Mouse (Mus musculus) layer of hippocampus, adult 18-20 months (tissue): ENCODE measurements around the gene Gnptab. TPM values are rescaled to one million over a fixed set of nuclear protein-coding genes. Genes with fewer than 3 reads are reported as not detected.

ENCODE experiments used
- DNase-seq, 2 experiments: peaks; one replicate each; pipeline ENCODE4 v3.0.0; 2022; ENCODE audit warnings: low spot score in 2 of 2
- total RNA-seq, 2 experiments: library from RNA; stranded (reverse); gene quantifications; 2 replicates each; pipeline ENCODE4 v1.2.3; 2021

Gene Gnptab
- total RNA-seq, 2 experiments from 2014 or later = 65.9 to 69.2 TPM

- peak; percentile 93 to 99 for DNase-seq
These were observed 2.2 kb upstream of the Gnptab start for GRCm38 (mm10) chr10:88376770-88377169.

GRCm38 (mm10) chr10:88377666-88378065 is 1.3 kb upstream of the Gnptab start:
- no peak for DNase-seq

DNA sequence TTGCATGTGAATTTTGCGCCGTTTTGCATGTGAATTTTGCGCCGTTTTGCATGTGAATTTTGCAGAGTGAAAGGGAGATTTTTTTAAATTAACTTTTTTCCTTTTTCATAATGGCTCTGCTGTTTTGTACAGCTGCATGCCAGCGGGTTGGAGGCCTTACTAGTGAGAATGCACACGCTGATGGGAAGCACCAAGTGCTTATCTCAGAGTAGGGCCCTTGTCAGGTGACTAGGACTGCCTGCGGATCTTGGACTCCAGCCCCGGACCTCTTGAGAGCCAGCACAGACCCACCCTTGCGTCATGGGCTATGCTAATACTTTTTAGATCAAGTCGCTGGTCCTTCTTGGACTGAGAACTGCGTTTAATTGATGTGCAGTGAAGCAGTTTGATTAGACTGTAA is 1.1 kb downstream of the Gnptab start:
- no peak for DNase-seq

GRCm38 (mm10) chr10:88380430-88381060 is 1.6 kb downstream of the Gnptab start:
- no peak for DNase-seq

DNA sequence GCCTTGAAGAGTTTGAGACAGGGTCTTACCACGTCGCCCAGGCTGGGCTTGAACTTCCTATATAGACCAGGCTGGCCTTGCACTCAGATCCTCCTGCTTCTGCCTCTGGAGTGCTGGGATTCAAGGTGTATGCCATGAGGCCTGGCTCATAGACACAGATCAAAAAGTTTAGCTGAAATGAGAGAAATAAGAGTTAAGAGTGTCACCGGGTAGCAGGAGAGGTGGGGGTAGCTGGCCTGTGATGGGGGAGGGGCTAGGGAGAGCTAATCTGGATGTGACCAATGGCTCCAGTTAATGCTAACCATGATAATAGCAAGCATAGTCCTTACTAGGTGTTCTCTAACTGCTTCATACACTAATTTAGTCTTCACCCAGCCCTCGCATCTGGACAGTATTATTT is 2.4 kb downstream of the Gnptab start:
- no peak for DNase-seq

GRCm38 (mm10) chr10:88382009-88382408 is 3.1 kb downstream of the Gnptab start:
- no peak for DNase-seq

- no peak for DNase-seq
These were observed 4.5 kb downstream of the Gnptab start for GRCm38 (mm10) chr10:88383479-88383878.

- DNase-seq = no peak
These were observed 5.1 kb downstream of the Gnptab start for GRCm38 (mm10) chr10:88384081-88384480.

DNA sequence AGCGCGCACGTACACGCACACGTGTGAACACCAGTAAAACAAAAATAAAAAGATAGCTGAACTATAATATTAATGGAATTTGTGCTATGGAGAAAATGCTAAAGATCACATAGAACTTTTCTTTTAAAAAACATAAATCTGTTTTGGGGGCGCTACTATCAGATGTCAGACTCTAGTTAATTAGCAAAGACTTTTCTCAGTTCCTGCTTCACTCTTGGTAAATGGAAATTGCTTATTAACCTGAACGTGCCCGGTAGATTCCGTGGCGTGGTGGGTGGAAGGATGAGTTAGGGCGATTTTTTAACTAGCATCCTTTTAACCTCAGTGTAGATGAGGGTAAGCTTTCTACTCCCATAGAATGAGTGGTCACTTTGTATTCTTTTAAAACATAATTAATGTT is 6.4 kb downstream of the Gnptab start:
- no peak for DNase-seq

DNA sequence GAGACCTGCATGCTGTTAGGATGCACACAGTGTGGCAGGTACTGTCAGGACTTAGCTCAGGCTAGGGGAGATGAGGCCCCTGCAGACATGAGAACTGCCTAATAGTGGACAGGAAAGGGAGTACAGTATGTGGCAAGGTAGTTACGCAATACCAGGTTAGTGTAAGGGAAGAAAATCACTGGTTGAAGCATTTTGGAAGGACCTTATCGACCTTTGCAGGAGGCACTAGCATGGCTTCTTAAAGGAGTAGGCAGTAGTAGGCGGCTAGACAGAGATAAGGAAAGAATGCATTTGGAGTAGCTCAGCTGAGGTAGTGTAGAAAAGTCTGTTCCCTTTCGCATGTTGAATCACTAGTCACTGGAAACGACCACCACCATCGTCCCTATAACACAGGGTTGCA is 6.8 kb downstream of the Gnptab start:
- DNase-seq = no peak

- no peak for DNase-seq
These were observed 7.3 kb downstream of the Gnptab start for GRCm38 (mm10) chr10:88386251-88386650.

DNA sequence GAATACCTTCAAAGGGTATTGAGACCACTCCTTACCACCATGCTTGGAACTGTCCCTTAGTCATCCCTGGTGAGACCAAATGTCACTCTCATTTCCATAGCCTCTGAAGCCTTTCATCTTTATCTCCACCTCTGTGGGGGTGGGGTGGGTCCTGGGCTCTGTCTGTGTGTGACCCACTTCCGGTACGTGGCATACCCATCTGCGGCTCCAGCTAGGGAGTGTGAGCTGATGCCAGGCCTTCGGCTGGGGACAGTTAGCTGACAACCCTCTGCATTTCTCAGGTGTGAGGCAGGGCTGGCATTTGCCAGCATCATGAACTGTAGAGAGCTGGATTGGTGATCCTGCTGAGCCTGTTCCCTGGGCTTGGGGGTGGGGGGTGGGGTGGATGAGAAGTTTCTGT is 10.6 kb downstream of the Gnptab start:
- DNase-seq = no peak

GRCm38 (mm10) chr10:88390096-88390790 is 11.3 kb downstream of the Gnptab start:
- no peak for DNase-seq

DNA sequence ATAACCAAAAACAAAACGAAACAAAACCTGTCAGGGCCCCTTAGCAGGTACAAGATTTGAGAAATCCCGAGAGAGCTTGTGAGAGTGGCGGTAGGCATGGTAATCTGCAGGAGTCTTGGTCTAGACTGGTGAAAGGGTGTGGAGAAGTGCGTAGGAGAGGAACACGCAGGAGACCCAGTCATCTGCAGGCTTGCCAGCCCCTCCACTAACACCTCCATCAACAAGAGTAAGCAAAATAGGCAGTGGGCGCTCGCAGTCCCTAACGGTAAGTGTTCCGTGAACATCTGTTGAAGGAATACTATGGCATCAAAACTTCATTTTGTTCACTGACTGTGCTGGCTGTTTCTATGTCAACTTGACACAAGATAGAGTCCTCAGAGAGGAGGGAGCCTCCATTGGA is 12.6 kb downstream of the Gnptab start:
- no peak for DNase-seq

GRCm38 (mm10) chr10:88392181-88392847 is 13.4 kb downstream of the Gnptab start:
- peak; percentile 56 to 81 for DNase-seq

DNA sequence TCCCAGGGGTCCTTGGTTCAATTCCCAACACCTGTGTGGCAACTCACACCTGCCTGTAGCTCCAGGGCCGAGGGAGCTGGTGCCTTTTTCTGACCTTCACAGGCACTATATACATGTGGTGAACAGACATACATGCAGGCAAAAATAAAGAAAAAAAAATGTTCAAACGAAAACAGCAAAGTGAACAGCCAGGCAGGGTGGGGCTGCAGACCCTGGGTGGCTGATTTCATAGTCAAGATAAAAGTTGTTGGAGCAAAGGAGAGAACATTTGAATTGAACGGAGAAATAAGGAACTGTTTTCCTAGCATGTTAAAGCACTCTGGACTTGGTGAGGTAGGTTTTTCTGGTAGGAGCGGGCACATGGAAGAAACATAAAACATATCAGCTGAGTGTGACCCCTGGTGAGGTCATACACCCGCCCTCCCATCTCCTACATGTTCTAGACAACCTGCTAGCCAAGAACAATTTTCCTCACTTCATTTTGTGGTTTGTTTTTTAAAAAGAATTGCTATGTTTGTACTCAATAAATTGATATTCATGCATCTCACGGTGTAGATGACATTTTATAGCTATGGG is 19.8 kb downstream of the Gnptab start:
- no peak for DNase-seq

- no peak for DNase-seq
These were observed 20.3 kb downstream of the Gnptab start for GRCm38 (mm10) chr10:88399271-88399670.

- DNase-seq = no peak
These were observed 24.1 kb downstream of the Gnptab start for GRCm38 (mm10) chr10:88403021-88403420.

- DNase-seq = no peak
These were observed 25.3 kb downstream of the Gnptab start for GRCm38 (mm10) chr10:88404220-88404619.

DNA sequence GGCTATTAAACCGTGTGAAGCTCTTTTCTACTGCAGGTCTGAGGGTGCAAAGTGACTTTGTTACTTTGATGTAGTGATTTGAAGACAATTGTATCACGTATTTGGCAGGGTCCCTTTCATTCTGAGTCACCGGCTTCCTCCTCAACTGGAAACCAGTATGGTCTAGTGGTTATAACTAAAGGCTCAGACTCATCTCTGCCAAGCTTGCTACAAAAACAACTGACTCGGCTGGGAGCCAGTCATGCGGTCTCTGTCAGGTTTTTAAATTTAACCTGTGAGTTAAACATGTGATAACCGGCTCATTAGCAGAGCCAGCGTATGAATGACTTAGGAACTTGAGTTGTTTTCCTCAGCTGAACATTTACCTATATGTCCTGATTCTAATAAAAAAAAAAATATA is 26.9 kb downstream of the Gnptab start:
- DNase-seq = peak; percentile 27 to 63

DNA sequence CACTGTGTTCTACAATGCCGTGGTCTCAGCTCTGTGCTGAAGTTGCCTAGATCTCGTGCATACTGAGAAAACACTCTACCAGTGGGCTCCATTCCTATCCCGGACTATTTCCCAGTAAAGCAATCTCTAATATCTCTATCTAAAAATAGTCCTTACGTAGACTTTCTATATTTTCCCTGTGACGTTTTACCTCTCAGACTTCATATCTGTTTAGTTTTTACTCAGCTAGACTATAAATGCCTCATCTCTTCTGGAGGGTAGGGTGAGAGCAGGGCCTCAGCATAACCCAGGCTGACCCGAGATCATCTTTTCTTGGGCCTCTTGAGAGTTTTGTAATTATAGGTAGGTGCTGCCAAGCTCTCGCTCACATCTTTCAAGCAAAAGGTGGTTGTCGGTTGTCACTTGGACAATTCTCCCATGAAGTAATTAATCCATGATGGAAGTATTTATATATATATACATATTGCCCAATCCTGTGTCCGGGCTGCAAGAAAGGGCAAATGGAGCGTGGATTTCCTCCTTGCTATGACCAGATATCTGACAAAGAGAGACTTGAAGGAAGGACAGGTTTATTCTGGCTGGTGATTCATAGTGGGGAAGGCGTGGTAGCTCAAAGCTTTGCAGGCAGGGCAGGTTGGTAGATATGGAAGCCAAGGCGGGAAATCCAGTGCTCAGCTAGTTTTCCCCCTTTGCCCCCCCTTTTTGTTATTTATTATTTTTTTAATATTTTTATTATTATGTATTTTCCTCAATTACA is 29.1 kb downstream of the Gnptab start:
- DNase-seq = no peak
